Mouse (Mus musculus) stomach, postnatal 0 days (tissue): ENCODE data around the gene Birc2.
A peak's percentile ranks its signal among the peaks of the same experiment; 100 is the strongest.

Source experiments
- CTCF ChIP-seq: IDR thresholded peaks from 2 replicates; pipeline ENCODE4 v1.5.1; 2016; ENCODE audit warnings: antibody characterized with exemption, low read depth, mild to moderate bottlenecking, moderate library complexity
- EP300 ChIP-seq: optimal IDR thresholded peaks from 2 replicates; pipeline ENCODE3; 2016; ENCODE audit warnings: antibody characterized with exemption

DNA sequence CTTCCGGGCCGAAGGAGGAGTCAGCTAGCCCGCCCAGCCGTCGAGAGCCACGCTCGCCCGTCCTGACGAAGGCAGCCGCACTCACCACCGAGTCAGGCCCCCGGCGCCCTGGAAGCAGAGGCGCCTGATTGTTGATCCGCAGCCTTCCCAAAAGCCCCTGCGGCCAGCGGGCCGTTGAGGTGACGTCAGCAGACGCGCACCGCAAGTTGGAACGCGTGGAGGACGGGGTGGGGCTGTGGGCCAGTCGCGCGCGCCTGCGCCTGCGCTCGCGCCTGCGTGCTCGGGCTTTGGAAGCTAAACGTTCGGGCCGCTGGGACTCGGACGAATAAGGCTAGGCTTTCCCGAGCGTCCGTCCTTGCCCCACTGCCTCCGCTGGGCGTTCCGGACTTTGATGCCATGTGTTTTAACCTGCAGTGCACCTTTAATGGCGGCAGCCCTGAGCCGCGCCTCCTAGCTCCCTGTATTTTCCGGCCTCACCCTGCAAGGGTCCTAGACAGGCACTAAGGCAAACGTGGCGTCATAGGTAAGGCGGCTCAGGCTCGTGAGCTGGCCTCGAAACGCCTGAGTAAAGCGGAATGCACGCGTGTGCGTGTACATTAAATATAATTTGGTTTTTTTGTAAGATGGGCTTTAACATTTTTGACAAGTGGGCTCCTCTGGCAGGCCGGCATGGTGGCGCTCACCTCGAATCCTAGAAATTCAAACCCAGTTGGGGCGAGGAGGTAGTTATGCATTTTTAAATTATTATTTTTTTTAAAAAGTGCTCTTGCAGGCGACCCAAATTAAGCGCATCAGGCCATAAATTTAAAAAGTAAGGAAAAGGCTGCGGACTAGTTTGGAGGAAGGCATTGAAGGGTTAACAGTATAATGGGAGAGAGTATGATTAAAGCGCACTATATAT lies at the start of gene Birc2:
- TF ChIP-seq CTCF (peak; percentile 34), EP300 (no peak)
